Mouse (Mus musculus) left cerebral cortex, adult 8-10 months (tissue): ENCODE results near the gene Mgat2. TPM values are rescaled to one million over a fixed set of nuclear protein-coding genes. Genes with fewer than 3 reads are reported as not detected.

Experiments
- DNase-seq, 2 experiments: peaks; one replicate each; pipeline ENCODE4 v3.0.0; 2022; ENCODE audit warnings: low spot score in 2 of 2
- total RNA-seq, 4 experiments: library from RNA; stranded (reverse); gene quantifications; 2 replicates each; pipeline ENCODE4 v1.2.4; 2022

Mgat2 gene
- total RNA-seq, 4 experiments from 2014 or later: 27.6 to 29.7 (median 28.7) TPM

DNA sequence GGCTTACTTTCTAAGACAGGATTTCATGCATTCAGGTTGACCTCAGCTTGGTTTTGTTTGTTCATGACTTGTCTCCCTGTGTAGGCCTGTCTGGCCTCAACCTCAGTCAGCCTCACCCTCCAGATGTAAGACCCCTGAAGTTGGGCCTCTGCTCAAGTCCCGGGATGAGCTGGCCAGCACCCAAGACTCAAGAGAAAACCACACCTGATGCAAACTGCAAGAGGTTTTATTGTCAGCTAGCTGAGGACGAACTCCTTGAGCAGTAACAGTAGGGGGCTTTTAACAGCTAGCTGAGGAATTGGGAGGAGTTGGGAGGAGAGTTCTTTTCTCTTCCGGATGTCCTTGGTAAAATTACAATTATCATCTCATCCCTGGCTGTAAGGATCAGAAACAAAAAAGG, 6.4 kb upstream of the Mgat2 start:
- no peak for DNase-seq

DNA sequence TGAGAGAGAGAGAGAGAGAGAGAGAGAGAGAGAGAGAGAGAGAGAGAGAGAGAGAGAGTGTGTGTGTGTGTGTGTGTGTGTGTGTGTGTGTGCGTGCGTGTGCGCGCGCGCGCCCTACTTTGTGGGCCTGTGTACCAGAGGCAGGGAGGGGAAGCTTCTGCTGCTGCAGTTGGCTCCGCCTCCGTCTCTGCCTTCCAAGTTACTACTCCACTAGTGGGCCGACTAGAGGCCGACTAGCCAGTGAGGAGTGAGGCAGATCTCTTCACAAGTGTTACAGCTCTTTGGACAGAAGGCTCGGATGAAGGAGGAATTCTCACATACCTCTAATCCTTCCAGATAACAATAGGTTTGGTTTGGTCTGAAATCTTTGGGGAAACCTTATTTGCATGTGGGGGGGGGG, 4.6 kb upstream of the Mgat2 start:
- no peak for DNase-seq

DNA sequence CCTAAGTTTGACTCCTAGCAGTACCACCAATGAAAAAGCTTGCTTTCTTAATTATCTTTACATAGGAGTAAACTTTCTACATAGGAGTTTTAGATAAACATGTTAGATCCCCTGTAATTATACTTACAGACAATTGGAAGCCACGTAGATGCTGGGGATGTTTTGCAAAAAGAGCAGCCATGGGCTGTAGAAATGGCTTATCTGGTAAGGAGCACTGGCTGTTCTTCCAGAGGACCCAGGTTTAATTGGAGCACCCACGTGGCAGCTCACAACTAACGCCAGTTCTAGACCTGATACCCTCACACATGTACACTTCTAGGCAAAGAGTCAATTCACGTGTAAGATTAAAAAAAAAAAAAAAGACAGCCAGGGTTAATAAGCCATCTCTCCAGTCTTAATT, 2.2 kb upstream of the Mgat2 start:
- no peak for DNase-seq

DNA sequence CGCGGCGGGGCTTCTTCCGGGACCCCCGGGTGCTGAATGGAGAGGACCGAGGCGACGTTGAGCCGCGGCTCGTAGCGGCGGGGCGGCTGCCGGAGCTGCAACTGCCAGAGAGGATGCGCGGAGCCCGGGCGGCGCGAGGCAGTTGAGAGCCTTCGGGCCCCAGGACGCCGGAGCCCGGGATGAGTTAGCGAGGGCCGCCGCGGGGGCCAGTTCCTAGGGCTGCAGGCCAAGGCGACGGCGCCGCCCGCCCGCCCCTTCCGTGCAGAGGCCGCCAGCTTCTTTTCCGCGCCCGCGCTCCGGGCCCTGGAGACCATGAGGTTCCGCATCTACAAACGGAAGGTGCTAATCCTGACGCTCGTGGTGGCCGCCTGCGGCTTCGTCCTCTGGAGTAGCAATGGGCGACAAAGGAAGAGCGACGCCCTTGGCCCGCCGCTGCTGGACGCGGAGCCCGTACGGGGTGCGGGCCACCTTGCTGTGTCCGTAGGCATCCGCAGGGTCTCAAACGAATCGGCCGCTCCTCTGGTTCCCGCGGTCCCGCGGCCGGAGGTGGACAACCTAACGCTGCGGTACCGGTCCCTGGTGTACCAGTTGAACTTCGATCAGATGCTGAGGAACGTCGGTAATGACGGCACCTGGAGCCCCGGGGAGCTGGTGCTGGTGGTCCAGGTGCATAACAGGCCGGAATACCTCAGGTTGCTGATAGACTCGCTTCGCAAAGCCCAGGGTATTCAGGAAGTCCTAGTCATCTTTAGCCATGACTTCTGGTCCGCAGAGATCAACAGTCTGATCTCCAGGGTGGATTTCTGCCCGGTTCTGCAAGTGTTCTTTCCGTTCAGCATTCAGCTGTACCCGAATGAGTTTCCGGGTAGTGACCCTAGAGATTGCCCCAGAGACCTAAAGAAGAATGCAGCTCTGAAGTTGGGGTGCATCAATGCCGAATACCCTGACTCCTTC, 662 bp downstream of the Mgat2 start:
- DNase-seq: peak; percentile 35 to 51

DNA sequence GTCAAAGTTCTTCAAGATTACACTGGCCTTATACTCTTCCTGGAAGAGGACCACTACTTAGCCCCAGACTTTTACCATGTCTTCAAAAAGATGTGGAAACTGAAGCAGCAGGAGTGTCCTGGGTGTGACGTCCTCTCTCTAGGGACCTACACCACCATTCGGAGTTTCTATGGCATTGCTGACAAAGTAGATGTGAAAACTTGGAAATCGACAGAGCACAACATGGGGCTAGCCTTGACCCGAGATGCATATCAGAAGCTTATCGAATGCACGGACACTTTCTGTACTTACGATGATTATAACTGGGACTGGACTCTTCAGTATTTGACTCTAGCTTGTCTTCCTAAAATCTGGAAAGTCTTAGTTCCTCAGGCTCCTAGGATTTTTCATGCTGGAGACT, 1.4 kb downstream of the Mgat2 start:
- no peak for DNase-seq

DNA sequence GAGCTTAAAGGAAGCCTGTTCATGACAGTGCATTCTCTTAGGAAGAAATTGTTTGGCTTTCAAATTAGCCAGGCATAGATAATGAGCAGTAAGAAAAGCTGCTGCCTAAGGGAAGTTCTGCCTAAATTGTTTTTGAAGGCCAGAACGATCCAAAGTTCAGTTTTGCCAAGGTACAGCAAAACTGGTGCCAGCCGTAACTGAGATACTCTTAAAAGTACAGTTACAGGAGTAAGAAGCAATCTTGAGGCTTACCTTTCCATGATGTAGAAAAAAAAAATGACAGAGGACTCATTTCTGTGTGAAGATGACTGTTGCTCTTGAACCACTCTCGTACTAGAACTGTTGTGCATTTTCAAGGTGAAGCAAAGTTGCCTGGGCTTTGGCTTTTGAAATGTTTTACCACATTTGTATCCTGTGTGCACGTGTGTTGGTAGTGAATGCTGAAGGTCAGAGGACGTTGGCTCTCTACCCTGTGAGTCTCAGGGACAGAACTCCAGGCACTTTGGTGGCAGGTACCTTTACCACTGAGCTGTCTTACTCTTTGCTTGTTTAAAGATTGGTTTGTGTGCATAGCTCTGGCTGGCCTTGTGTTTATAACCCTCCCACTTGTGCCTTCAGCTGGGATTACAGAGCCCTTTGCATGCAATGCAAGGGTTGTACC, 3.0 kb downstream of the Mgat2 start:
- DNase-seq: no peak

DNA sequence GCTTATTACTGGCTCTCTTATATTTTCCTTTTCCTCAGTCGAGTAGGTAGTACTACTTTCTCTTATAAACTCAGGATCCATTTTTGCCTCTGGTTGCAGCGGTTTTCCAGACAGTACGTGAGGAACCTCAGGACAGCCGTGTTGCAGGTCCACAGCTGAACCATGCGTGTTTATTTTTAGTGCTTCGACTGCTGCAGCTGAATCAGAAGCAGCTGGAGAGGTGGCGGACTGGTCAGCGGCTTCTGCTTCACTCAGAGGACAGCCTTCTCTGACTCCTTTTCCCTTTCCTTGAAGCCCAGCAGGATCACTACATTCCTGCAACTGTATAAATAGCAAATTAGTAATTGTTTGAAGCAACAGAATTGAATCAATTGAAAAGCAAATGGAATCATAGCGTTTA, 6.1 kb downstream of the Mgat2 start:
- DNase-seq: no peak

DNA sequence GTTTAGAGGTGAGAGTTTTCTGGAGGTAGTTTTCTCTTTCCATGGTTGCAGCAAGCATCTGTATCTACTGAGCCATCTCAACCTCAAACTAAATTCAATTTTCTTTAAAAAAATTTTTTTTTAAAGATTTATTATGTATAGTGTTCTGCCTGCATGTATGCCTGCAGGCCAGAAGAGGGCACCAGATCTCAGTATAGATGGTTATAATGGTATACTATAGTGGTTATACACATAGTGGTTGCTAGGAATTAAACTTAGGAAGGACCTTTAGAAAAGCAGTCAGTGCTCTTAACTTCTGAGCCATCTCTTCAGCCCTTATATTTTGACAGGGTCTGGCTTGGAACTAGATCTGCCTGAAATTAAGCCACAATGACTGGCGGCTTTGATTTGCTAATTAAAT, 6.6 kb downstream of the Mgat2 start:
- no peak for DNase-seq

DNA sequence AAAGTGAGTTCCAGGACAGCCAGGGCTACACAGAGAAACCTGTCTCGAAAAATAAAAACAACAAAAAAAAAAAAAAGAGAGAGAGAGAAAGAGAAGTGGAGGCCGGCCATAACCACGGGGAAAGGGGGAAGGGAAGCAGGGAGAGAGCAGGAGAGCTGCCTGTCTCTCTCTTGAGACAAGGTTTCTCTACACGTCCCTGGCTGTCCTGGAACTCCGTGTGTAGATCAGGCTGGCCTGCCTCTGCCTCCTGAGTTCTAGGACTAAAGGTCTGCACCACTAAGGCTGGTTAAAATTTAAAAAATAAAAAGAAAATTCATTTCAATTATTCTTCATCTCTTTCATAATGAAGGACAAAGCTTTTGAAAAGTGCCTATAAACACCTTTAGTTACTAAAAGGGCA, 7.4 kb downstream of the Mgat2 start:
- DNase-seq: no peak

DNA sequence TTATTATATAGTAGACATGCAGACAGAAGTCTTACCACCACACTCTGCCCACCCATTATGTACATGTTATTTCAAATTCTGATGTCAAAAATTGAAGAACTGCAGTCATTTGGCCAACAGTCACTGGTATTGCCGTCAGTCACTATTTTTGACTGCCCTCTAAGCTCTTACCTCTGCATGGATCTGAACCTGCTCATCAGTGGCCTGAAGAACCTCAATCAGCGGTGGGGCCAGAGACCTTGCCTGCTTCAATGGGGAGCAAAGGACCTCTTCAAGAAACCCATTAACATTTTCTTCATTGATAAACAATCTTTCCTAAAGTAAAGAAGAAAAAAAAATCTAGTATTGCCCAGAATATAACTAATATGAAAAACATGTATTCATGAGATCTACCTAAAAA, 8.7 kb downstream of the Mgat2 start:
- no peak for DNase-seq

DNA sequence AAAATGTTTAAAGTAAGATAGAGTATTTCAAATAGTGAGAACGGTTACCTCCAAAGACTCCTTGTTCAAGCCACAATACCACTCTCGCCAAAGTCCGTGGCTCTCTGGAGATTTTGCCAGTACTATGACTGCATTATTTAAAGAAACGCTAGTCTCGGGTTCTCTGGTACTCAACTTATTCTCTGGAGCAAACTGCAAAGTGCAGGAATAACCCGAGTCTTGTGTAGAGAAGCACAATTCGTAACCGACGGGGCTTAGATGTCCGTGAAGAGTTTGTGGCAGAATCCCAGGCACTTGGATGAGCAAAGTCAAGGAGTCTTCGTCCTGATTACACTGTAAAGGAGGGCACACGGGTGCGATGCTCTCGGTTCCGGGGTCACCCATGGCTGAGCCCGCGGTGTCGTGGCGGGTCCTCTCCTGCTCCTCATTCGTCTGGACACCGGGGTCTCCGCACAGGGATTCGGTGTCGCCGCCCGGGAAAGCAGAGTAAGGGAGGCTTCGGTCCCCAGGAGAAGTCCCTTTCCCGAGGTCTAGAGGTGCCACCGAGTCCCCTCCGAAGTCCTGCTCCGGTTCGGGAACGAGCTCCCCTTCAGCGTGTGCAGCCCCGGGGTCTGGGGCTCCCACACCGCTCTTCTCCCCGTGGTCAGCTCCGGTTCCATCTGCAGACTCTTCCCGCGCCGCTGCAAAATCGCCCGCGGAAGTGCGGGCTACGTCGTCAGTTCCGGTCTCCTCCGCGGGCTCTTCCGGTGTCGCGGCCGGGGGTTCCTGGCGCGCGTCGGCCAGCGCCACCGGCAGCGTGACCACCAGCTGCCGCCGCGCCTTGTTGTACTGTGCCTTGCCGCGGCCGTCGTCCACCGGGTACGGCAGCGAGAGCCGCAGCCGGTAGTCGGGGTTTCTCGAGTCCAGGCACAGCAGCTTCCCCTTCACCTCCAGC, 12.8 kb downstream of the Mgat2 start, which contains the start of gene Gm49383:
TSS of gene Gm49383 (minus strand) at position 661 of the 934 bp plus-strand sequence.
- DNase-seq: peak in 1 of 2 experiments; percentile 61

DNA sequence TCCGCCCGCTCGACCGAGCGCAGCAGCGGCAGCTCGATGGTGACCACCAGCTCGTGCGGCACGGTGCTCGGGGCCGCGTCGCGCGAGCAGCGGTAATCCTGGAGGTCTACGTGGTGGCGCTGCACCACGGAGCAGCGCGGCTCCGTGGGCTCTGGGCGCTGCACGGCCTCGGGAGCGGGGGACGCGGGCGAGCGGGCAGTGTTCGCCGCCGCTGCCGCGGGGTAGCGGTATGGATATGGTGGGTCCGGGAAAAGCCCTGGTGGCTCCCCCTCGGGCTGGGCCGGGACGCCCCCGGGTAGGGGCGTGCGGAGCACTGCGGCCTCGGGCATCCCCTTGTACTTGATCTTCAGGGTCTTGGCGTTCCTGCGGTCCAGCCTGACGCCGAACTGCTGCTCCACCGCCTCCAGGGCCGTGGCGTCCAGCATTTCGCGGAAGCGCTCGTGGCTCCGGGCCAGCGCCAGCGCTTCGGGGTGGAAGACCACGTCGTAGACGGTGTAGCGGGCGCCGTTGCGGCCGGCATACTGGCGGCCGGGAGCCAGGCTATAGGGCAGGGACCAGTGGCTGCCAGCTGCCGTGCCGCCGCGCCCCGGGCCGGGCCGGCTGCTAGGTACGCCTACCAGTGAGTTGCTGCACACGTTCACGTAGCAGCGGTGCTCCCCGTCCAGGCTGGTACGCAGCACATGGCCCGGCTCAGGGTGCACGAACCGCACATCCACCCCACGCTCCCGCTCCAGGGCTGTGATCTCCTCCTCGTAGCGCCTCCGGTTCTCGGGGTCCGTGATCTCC, 13.6 kb downstream of the Mgat2 start:
- DNase-seq: peak; percentile 25 to 48

DNA sequence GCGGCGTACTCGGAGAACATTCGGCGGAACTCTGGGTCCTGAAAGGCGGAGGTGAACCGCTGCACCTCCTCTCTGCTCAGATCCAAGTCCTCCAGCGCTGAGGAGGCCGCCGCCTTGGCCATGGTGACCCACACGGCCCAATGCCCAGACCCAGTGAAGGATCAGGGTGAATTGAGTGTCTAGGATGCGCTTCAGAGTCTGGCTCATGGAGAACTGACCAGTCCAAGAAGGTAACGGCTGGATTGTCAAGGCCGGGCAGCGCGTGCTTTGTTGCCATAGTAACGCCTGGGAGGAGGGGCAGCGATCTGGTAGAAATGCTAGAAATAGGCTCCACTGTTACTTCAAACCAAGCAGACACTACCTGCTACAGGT, 14.2 kb downstream of the Mgat2 start, which contains the start of gene Dnaaf2:
TSS of gene Dnaaf2 (minus strand) at position 266 of the 372 bp plus-strand sequence.
- DNase-seq: peak; percentile 42 to 58

DNA sequence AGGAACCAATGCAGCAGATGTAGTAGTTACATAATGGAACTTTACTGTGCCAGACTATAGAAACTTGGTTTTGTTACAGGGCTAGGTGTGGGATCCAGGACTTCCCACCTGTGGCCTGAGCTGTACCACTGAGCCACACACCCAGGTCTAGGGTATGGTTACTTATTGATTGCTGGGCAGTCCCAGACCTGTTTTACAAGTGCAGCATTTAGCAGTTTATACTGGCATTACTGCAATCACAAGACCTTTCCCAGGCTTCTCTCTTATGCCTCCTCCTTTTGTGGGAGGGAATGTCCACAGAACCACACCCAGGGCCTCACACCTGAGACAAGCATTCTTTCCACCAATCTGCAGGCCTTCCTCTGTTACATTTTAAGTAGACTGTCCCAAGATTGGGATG, 15.0 kb downstream of the Mgat2 start:
- no peak for DNase-seq

DNA sequence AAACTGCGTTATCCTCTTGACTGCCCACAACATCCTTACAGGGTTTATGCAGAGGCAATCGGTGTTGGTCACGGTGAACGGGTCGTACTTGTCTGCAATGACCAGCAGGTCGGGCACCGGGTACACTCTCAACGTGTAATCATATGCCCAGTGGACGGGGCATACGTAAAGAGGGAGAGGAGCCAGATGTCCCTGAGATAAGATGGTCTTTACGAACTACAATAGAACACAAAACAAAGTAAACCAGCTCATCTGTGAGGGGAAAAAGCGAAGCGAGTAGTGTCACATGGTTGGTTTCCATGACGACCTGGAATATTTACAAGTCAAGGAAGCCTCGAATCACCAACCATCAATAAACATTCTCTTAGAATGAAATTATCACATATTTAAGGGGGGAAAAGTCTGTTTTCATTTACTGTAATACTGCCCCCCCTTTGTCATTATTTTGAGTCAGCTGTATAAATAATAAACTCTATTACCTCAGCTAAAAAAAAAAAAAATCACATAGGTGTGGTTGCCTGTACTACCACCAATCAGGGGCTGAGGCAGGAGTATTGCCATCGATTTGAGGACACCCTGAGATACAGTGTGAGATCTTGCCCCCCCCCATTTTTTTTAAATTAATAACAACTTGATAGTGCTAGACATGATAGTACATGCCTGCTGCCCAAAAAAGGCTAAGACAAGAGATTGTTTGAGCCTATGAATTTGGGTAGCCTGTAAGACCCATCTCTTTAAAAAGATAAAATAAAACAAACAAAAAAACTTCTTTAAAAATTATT, 20.3 kb downstream of the Mgat2 start, which contains the start of gene Gm49384:
TSS of gene Gm49384 (minus strand) at position 216 of the 782 bp plus-strand sequence.
- DNase-seq: no peak

DNA sequence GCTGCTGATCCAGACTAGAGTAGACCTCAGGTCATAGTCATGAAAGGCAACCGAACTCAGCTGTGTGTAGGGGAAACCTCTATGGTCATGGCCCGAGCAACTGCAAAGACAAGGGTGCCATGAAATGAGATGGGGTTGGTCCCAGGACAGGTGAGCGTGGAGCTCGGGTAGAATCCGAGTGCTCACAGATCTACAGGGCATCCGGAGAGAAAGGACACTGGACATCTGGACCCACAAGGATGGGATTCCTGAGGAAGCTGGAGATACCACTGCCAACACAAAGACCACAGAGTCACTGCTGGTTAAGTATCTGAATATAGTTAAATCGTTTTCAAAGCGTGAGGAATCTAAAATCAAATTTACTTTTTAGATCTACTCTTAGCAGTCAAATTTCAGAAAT, 23.4 kb downstream of the Mgat2 start:
- no peak for DNase-seq

DNA sequence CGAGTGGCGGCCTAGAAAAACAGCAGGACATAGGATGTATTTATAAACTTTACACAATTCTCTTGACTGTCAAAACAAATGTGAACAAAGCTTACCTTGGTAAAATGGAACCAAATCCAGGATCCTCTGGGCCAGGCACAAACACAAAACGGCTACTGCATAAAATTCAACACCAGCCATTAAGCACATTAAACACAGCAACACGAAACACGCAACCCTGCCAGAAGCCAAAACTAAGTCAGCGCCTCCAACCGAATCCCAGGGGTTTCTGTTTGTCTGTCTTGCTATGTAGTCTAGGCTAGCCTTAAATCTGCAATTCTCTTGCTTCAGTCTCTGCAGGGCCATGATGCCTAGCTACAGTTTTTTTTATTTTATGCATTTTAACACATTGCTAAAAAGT, 24.0 kb downstream of the Mgat2 start:
- DNase-seq: no peak

DNA sequence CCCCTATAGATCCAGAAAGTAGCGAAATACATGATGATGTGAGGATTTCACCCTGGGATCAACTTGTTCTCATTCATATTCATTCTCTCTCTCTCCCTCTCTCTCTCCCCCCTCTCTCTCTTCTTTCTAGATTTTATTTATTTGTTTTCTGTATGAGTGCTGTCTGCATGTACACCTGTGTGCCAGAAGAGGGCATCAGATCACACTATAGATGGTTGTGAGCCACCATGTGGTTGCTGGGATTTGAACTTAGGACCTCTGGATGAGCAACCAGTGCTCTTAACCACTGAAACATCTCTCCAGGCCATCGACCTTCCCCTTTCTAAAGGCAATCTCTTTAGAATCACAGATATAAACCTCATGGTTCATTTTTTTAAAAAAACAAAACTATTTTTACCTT, 24.6 kb downstream of the Mgat2 start:
- DNase-seq: no peak

DNA sequence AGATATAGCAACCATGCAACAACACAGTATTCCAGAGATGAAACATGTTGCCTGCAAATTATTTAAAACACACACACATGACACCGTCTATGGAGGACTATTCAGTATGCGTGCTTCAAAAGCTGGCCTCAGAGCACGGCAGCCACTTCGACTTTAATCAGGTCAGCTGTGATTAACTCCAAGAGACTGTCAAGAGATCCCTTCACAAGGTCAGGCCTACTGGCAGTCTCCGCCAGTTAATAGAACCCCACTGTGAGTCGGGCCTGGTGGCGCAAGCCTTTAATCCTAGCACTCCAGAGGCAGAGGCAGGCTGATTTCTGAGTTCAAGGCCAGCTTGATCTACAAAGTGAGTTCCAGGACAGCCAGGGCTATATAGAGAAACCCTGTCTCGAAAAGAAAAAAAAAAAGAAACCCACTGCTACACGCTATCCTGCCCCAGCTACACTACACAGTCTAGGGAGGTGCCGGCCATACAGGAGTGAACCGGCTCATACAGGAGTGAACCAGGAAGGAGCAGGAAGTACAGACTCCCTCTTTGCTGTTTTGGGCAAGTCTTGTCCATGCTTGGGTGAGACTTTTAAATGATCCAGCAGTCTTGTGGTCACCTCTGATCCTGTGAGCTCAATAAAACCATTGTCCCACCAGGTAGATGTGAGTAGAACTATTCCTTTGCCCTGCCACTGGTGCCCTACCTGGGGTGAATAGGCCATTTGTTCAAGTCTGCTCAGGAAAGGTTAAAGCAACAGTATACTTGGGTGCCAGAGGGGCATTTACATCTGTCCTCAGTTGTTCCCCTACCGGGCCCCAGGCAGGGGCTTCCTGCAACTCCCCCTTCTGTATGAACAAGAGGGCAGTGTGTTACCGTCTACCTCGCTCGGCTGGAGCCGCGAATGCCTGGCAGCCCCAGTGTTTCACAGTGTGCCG, 26.4 kb downstream of the Mgat2 start:
- no peak for DNase-seq
